Comparison of ENCODE assay signal across 23 mouse cellular contexts in the genomic region with DNA sequence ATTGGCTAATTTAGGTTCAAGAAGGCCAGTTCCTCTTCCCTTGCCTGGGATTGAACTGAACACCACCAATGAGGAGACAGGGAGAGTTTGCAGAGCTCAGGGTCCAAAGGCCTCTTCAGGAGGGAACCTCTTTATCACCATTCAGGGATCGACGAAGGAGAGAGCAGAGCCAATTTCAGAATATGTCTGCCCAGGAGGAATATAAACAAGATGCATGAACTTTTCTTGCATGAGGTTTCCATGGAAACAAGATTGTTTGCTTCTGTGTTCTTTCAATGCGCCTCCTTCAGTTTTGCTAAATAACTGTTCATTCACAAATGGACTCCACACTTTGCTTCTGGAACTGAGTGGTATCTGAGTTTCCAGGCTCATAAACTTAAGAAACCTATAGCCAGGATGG.
A peak's percentile ranks its signal among the peaks of the same experiment; 100 is the strongest.
DNase-seq lines count a peak whose midpoint lies in the region; ATAC-seq and TF ChIP-seq lines count a peak whose summit lies in the region.
"Had no signal": no experiment of that assay in that cellular context is flagged by ENCODE, and none has a peak within 500 bp of the region (broad histone marks: within the 10 kb centered on the region; RNA-seq: fewer than 3 reads in every experiment).

No protein-coding gene starts in this region.

- H3K27ac ChIP-seq in forebrain, embryonic 16.5 days (ENCODE audit: low read length) = no peak overlapping the region
- no peak overlapping the region for H3K27ac ChIP-seq in forebrain, embryonic 10.5 days
- peak overlapping the region; percentile 58 for H3K27ac ChIP-seq in layer of hippocampus, adult 2 months
- H3K27ac ChIP-seq in midbrain, embryonic 16.5 days (ENCODE audit: low read length) = no peak overlapping the region
- no peak overlapping the region for H3K27ac ChIP-seq in midbrain, embryonic 13.5 days
- H3K27ac ChIP-seq in midbrain, postnatal 0 days (ENCODE audit: low read depth, low read length) = no peak overlapping the region
- H3K27ac ChIP-seq: embryonic facial prominence, embryonic 12.5 days; limb, embryonic 12.5 days; liver, embryonic 15.5 days had no signal

- H3K4me1 ChIP-seq in forebrain, embryonic 16.5 days (replicated peaks; ENCODE audit: control insufficient read depth, insufficient read depth, low read length) = peaks cover 9% of the 10 kb centered on the region
- H3K4me1 ChIP-seq in forebrain, embryonic 10.5 days = no peaks in the 10 kb centered on the region
- peaks cover 2% of the 10 kb centered on the region for H3K4me1 ChIP-seq in midbrain, embryonic 16.5 days (ENCODE audit: control insufficient read depth, insufficient read depth, low read length)
- H3K4me1 ChIP-seq in midbrain, embryonic 13.5 days (replicated peaks) = 0 out of 2 replicates have a peak, but pooled peaks cover 3% of the 10 kb centered on the region
- no peaks in the 10 kb centered on the region for H3K4me1 ChIP-seq in midbrain, postnatal 0 days (ENCODE audit: insufficient read depth, low read length)
- H3K4me1 ChIP-seq: embryonic facial prominence, embryonic 12.5 days; limb, embryonic 12.5 days; liver, embryonic 15.5 days; megakaryocyte, embryonic 14.5 days had no signal

- peak; percentile 31; the same call in 1 of the 2 replicates for ATAC-seq in forebrain, embryonic 16.5 days
- ATAC-seq in midbrain, embryonic 16.5 days = peak; percentile 42; the same call in 1 of the 2 replicates
- ATAC-seq in midbrain, embryonic 13.5 days = no peak
- ATAC-seq in midbrain, postnatal 0 days (ENCODE audit: low FRiP score) = no peak; the same call in 1 of the 2 replicates

- peak; percentile 37 for TF ChIP-seq CTCF in layer of hippocampus, adult 2 months (conservative IDR thresholded peaks at IDR 0.05)
- TF ChIP-seq CTCF in midbrain, postnatal 0 days (IDR thresholded peaks at IDR 0.05) = peak; percentile 50

- WGBS in forebrain, embryonic 16.5 days = 41% methylated on average over 3 of the region's 3 CpGs
- WGBS in forebrain, embryonic 10.5 days = 89% methylated on average over 3 of the region's 3 CpGs
- 48% methylated on average over 3 of the region's 3 CpGs for WGBS in midbrain, embryonic 16.5 days
- WGBS in midbrain, embryonic 13.5 days = 63% methylated on average over 3 of the region's 3 CpGs
- 36% methylated on average over 3 of the region's 3 CpGs for WGBS in midbrain, postnatal 0 days

- no peaks in the 10 kb centered on the region for H3K27me3 ChIP-seq in forebrain, embryonic 16.5 days (replicated peaks; ENCODE audit: control insufficient read depth, insufficient read depth, low read length)
- H3K27me3 ChIP-seq in forebrain, embryonic 10.5 days (ENCODE audit: poor library complexity, severe bottlenecking) = no peaks in the 10 kb centered on the region
- H3K27me3 ChIP-seq in midbrain, embryonic 16.5 days (ENCODE audit: control insufficient read depth, insufficient read depth, low read depth, low read length) = no peaks in the 10 kb centered on the region
- no peaks in the 10 kb centered on the region for H3K27me3 ChIP-seq in midbrain, embryonic 13.5 days
- H3K27me3 ChIP-seq in midbrain, postnatal 0 days (ENCODE audit: insufficient read depth, low read length) = no peaks in the 10 kb centered on the region
- H3K27me3 ChIP-seq: embryonic facial prominence, embryonic 12.5 days; limb, embryonic 12.5 days; liver, embryonic 15.5 days; megakaryocyte, embryonic 14.5 days had no signal

- no peak overlapping the region for H3K4me3 ChIP-seq in forebrain, embryonic 16.5 days (replicated peaks; ENCODE audit: low read length)
- no peak overlapping the region for H3K4me3 ChIP-seq in forebrain, embryonic 10.5 days
- H3K4me3 ChIP-seq in layer of hippocampus, adult 2 months = no peak overlapping the region
- no peak overlapping the region for H3K4me3 ChIP-seq in midbrain, embryonic 16.5 days (ENCODE audit: low read depth, low read length)
- no peak overlapping the region for H3K4me3 ChIP-seq in midbrain, embryonic 13.5 days (replicated peaks)
- no peak overlapping the region for H3K4me3 ChIP-seq in midbrain, postnatal 0 days (ENCODE audit: low read depth, low read length)
- H3K4me3 ChIP-seq: embryonic facial prominence, embryonic 12.5 days; limb, embryonic 12.5 days; liver, embryonic 15.5 days; megakaryocyte, embryonic 14.5 days had no signal

- H3K9ac ChIP-seq in forebrain, embryonic 16.5 days (replicated peaks; ENCODE audit: low read depth, low read length) = no peak overlapping the region
- H3K9ac ChIP-seq in midbrain, embryonic 16.5 days (ENCODE audit: low read depth, low read length) = no peak overlapping the region
- no peak overlapping the region for H3K9ac ChIP-seq in midbrain, embryonic 13.5 days (replicated peaks)
- no peak overlapping the region for H3K9ac ChIP-seq in midbrain, postnatal 0 days (replicated peaks; ENCODE audit: low read length, poor library complexity, severe bottlenecking)
- H3K9ac ChIP-seq: embryonic facial prominence, embryonic 12.5 days; limb, embryonic 12.5 days; liver, embryonic 15.5 days had no signal

- H3K9me3 ChIP-seq in forebrain, embryonic 16.5 days (ENCODE audit: control insufficient read depth, low read length) = no peaks in the 10 kb centered on the region
- no peaks in the 10 kb centered on the region for H3K9me3 ChIP-seq in forebrain, embryonic 10.5 days
- no peaks in the 10 kb centered on the region for H3K9me3 ChIP-seq in midbrain, embryonic 16.5 days (replicated peaks; ENCODE audit: control insufficient read depth, low read length, poor library complexity, severe bottlenecking)
- no peaks in the 10 kb centered on the region for H3K9me3 ChIP-seq in midbrain, embryonic 13.5 days
- no peaks in the 10 kb centered on the region for H3K9me3 ChIP-seq in midbrain, postnatal 0 days (ENCODE audit: low read length)
- H3K9me3 ChIP-seq: embryonic facial prominence, embryonic 12.5 days; limb, embryonic 12.5 days; liver, embryonic 15.5 days; megakaryocyte, embryonic 14.5 days had no signal

- DNase-seq in forebrain, embryonic 10.5 days (ENCODE audit: extremely low spot score, low spot score) = no peak
- DNase-seq in layer of hippocampus, adult 2 months (ENCODE audit: low spot score in 2 of 2) = peak in 1 of 2 experiments; percentile 18
- no peak for DNase-seq in layer of hippocampus, adult 11-12 months (ENCODE audit: low spot score)
- DNase-seq in midbrain, postnatal 0 days (ENCODE audit: low spot score) = peak; percentile 60
- DNase-seq in gastrocnemius, postnatal 14 days = no peak
- DNase-seq: adrenal gland, postnatal 36 days; B cell, adult 2 months; cerebellum, adult 9-10 months; gastrocnemius, postnatal 25 days; kidney, adult 18-20 months; kidney, postnatal 10 days; lung, postnatal 14 days; right cerebral cortex, postnatal 14 days; spleen, adult 18-20 months; thymus, adult 18-20 months; thymus, postnatal 4 days had no signal

- intact Hi-C loops in gastrocnemius, postnatal 14 days (cut with DNase I; ENCODE audit: low total_unique reads) = no loop called here

- no peak overlapping the region for H3K4me2 ChIP-seq in forebrain, embryonic 16.5 days (ENCODE audit: low read length)
- no peak overlapping the region for H3K4me2 ChIP-seq in midbrain, embryonic 16.5 days (ENCODE audit: low read length)
- H3K4me2 ChIP-seq in midbrain, embryonic 13.5 days (replicated peaks) = no peak overlapping the region
- no peak overlapping the region for H3K4me2 ChIP-seq in midbrain, postnatal 0 days (ENCODE audit: low read depth, low read length, poor library complexity, severe bottlenecking)
- H3K4me2 ChIP-seq: embryonic facial prominence, embryonic 12.5 days; limb, embryonic 12.5 days; liver, embryonic 15.5 days had no signal

- H3K36me3 ChIP-seq in forebrain, embryonic 16.5 days (ENCODE audit: control insufficient read depth, insufficient read depth) = no peaks in the 10 kb centered on the region
- H3K36me3 ChIP-seq in forebrain, embryonic 10.5 days (replicated peaks) = no peaks in the 10 kb centered on the region
- H3K36me3 ChIP-seq in midbrain, embryonic 16.5 days (ENCODE audit: control insufficient read depth, insufficient read depth, low read length) = no peaks in the 10 kb centered on the region
- H3K36me3 ChIP-seq in midbrain, embryonic 13.5 days = no peaks in the 10 kb centered on the region
- H3K36me3 ChIP-seq in midbrain, postnatal 0 days (ENCODE audit: insufficient read depth, low read length) = no peaks in the 10 kb centered on the region
- H3K36me3 ChIP-seq: embryonic facial prominence, embryonic 12.5 days; limb, embryonic 12.5 days; liver, embryonic 15.5 days had no signal

Comparison
In these comparisons a context has a peak if more than half of its experiments do, and no peak if none do; other contexts are left out.
1. ATAC-seq: peak in forebrain, embryonic 16.5 days (single experiment) and midbrain, embryonic 16.5 days (single experiment); none in midbrain, embryonic 13.5 days (single experiment) and midbrain, postnatal 0 days (single experiment).